19 mouse cellular contexts compared by ENCODE assay signal in genomic region chr4:4403812-4404211, GRCm38 (mm10).
"Had no signal": no experiment of that assay in that cellular context is flagged by ENCODE, and none has a peak within 500 bp of the region (broad histone marks: within the 10 kb centered on the region; RNA-seq: fewer than 3 reads in every experiment).

No protein-coding gene starts in this region.

- H3K4me1 ChIP-seq: liver, embryonic 15.5 days; lung, embryonic 15.5 days; midbrain, embryonic 13.5 days; midbrain, embryonic 15.5 days; neural tube, embryonic 12.5 days; stomach, embryonic 15.5 days had no signal

- H3K9me3 ChIP-seq: liver, embryonic 15.5 days; lung, embryonic 15.5 days; midbrain, embryonic 13.5 days; midbrain, embryonic 15.5 days; neural tube, embryonic 12.5 days; stomach, embryonic 15.5 days had no signal

- H3K27ac ChIP-seq: liver, embryonic 15.5 days; lung, embryonic 15.5 days; macrophage; midbrain, embryonic 13.5 days; midbrain, embryonic 15.5 days; neural tube, embryonic 12.5 days; stomach, embryonic 15.5 days; stomach, postnatal 0 days had no signal

- H3K9ac ChIP-seq: liver, embryonic 15.5 days; liver, postnatal 0 days; lung, embryonic 15.5 days; midbrain, embryonic 13.5 days; midbrain, embryonic 15.5 days; neural tube, embryonic 12.5 days; stomach, embryonic 15.5 days had no signal

- H3K36me3 ChIP-seq: liver, embryonic 15.5 days; lung, embryonic 15.5 days; midbrain, embryonic 13.5 days; midbrain, embryonic 15.5 days; neural tube, embryonic 12.5 days; stomach, embryonic 15.5 days had no signal

- H3K27me3 ChIP-seq: liver, embryonic 15.5 days; lung, embryonic 15.5 days; megakaryocyte, embryonic 14.5 days; midbrain, embryonic 13.5 days; midbrain, embryonic 15.5 days; neural tube, embryonic 12.5 days; stomach, embryonic 15.5 days had no signal

- H3K4me2 ChIP-seq: liver, embryonic 15.5 days; lung, embryonic 15.5 days; midbrain, embryonic 11.5 days; midbrain, embryonic 13.5 days; midbrain, embryonic 15.5 days; neural tube, embryonic 12.5 days; stomach, embryonic 15.5 days had no signal

- H3K4me3 ChIP-seq: liver, embryonic 15.5 days; lung, embryonic 15.5 days; megakaryocyte, embryonic 14.5 days; midbrain, embryonic 13.5 days; midbrain, embryonic 15.5 days; neural tube, embryonic 12.5 days; stomach, embryonic 15.5 days had no signal

- DNase-seq: liver, postnatal 0 days; lung, adult 2 months; lung, postnatal 14 days; lung, postnatal 36 days; right cerebral cortex, postnatal 14 days; thymus, adult 18-20 months; thymus, postnatal 14 days; thymus, postnatal 36 days had no signal

- ATAC-seq: liver, postnatal 0 days; lung, postnatal 0 days; midbrain, embryonic 13.5 days; midbrain, embryonic 15.5 days had no signal
